Mouse (Mus musculus) C2C12 (cell line): ENCODE results near the gene Mgat4a.

Experiments
- CEBPB ChIP-seq: IDR thresholded peaks from one replicate; pipeline ENCODE4 v1.6.1; 2011; ENCODE audit warnings: low read depth, mild to moderate bottlenecking, control low read depth, moderate library complexity
- CTCF ChIP-seq: IDR thresholded peaks from one replicate; pipeline ENCODE4 v1.5.1; 2011; ENCODE audit not compliant: control insufficient read depth, insufficient read depth, insufficient read length
- FOSL1 ChIP-seq: IDR thresholded peaks from one replicate; pipeline ENCODE4 v1.8.0; 2011; ENCODE audit warnings: mild to moderate bottlenecking, low read length; ENCODE audit not compliant: poor library complexity, insufficient read depth, severe bottlenecking
- MAX ChIP-seq: IDR thresholded peaks from one replicate; pipeline ENCODE4 v1.6.1; 2011; ENCODE audit warnings: mild to moderate bottlenecking, control low read depth
- MYOD1 ChIP-seq: IDR thresholded peaks from one replicate; pipeline ENCODE4 v1.6.1; 2011; ENCODE audit warnings: low read depth; ENCODE audit not compliant: control insufficient read depth, insufficient read length
- MYOG ChIP-seq: IDR thresholded peaks from one replicate; pipeline ENCODE4 v1.6.1; 2011; ENCODE audit not compliant: control insufficient read depth, insufficient read length; ENCODE audit errors: extremely low read depth
- USF1 ChIP-seq: IDR thresholded peaks from one replicate; pipeline ENCODE4 v1.6.1; 2011; ENCODE audit warnings: low read depth, mild to moderate bottlenecking, control low read depth, moderate library complexity

DNA sequence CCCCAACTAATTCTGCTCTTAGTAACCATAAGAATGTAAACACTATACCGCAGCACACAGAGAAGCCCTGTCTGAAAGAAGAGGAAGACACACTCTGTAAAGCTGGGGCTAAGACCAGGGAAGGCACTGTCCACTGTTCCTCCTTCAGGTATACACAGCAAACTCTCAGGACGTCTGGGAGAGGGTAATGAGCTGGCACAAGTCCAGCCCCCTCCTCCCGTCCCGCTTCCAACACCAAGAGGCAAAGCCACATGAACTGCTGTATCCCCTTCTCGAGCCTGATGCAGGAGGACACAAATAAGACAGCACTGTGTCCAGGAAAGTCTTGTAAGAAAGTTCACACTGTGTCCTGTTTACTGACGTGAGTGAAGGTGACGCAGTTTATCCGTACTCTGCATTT lies 40.1 kb downstream of the Mgat4a start:
- TF ChIP-seq CTCF: no peak
- no peak for TF ChIP-seq MAX
- no peak for TF ChIP-seq USF1
- TF ChIP-seq CEBPB: no peak
- TF ChIP-seq MYOD1: no peak
- TF ChIP-seq FOSL1: no peak
- TF ChIP-seq MYOG: no peak
